Mouse (Mus musculus) cerebellum, adult 9-10 months (tissue): ENCODE data around the gene Hoxa6.

Experiments used
- DNase-seq: peaks from one replicate; pipeline ENCODE4 v3.0.0; 2022

Gene Hoxa6

GRCm38 (mm10) chr6:52161336-52162092 lies 47.0 kb downstream of the Hoxa6 start:
- DNase-seq, result no peak

DNA sequence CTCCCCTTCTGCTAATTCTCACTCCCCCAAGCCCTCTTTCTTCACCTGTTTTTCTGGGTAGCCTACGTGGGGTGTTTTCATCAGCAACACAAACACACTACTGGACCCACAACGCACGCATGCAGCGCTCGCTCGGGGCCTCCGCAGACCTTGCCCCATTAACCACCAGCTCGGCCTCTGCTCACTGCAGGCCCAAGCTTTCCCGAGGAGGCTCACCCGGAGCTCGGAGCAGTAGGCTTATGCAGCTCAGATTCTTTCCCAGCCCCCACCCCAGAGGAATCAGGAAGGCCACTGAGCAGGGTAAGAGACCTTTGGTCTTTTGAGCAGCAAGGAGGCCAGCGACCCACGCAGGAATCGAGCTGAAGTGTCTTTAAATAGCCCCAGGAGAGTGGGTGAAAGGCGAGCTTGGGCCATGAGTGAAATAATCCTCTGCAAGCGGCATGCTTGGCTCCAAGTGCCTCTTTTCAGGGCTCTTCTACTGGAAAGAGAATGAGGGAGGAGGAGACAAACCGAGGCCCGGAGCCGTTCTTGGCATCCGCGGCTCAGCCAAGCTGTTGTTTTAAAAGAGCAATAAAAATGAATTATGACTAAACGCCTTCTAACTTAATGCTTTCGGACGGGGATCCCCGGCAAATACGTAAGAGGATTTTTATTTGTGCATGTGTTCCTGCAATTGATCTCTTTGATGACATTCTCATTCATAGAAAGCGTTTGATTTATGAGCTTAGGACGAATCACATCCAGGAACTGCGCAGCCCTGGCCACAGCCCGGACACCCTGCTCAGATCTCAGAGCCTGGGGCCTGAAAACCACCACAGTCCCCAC lies 47.8 kb downstream of the Hoxa6 start:
- DNase-seq, result no peak

- DNase-seq, result no peak
These were observed 48.5 kb downstream of the Hoxa6 start for GRCm38 (mm10) chr6:52159979-52160378.

- DNase-seq, result no peak
These were observed 49.3 kb downstream of the Hoxa6 start for GRCm38 (mm10) chr6:52159164-52159761.

DNA sequence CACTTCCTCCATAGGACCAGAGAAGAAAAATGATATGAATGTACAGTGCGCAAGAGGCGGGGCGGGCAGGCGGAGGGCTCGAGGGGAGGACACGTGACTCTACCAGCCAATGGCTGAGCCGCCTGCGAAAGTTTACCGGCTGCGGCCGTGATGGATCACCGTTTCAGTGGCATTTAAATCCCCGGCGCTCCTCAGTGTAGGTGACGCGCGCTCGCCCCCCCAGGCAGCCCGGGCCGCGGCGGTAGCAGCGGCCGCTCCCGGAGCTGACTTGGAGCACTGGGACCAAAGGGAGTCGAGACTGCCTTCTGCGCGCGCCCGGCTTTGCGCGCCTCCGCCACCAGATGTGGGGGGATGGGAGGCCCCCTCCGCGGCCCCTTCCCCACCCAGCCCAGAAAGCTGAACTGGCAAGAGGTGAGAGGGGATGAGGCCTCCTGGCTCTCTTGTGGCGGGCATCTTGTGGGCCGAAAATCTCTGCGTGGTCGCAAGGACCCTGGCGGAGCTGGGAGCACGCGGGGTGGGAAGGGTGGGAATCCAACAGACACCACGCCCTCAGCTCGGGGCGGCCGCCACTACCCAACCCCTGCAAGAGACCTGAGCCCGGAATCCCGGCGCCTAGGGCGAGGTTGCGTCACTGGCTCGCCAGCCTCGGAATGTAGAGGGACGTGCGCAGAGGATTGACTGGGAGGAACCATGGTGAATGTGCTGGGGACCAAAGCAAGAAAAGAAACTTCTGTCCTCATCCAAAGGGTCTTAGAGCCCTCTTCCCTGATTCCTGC lies 50.1 kb downstream of the Hoxa6 start, which contains the start of gene Hoxa1:
Gene Hoxa1, minus strand, starts transcription at position 42 of the 776 bp plus-strand sequence.
- no peak for DNase-seq

DNA sequence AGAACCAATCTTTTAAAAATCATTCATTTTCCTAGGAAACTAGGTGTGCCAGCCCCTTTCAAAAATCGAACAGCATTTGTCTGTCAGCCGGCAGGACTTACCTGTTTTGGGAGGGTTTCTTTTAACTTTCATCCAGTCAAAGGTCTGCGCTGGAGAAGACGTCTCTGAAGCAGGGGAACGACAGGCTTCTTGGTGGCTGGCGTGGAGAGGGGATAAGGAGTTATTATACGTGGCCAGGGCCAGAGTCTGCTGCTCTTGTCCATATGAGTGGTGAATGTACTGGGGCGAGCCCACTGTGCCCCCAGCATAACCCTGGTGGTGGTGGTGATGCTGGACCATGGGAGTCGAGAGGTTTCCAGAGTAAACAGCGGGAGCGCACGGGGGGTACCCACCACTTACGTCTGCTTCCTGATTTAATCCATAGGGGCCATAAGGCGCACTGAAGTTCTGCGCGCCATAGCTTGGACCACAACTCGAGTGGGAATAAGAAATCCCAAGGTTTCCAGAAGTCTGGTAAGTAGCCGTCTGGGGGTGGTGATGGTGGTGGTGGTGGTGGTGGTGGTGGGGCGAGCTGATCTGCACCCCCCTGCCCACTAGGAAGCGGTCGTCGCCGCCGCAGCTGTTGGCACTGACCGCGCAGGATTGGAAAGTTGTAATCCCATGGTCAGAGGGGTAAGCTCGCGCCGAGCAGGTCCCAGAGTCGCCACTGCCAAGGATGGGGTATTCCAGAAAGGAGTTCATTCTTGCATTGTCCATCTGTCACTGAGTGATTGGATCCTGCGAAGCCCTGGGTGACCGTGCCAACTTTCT lies 50.9 kb downstream of the Hoxa6 start:
- DNase-seq, result no peak

GRCm38 (mm10) chr6:52156551-52157200 lies 51.8 kb downstream of the Hoxa6 start:
- no peak for DNase-seq
